Mouse (Mus musculus) neural tube, embryonic 12.5 days (tissue): ENCODE results near the gene Rpp38. TPM values are rescaled to one million over a fixed set of nuclear protein-coding genes. Genes with fewer than 3 reads are reported as not detected.
A peak's percentile ranks its signal among the peaks of the same experiment; 100 is the strongest.

ENCODE experiments used
- ATAC-seq: fragments of 200-750 bp; cut with Nextera tagmentation; 2 replicates; pipeline ENCODE4 v1.8.0; 2017; ENCODE audit warnings: low read depth, mild to moderate bottlenecking, moderate TSS enrichment, moderate library complexity; ENCODE audit not compliant: low FRiP score
- H3K27ac ChIP-seq: fragments of 300-500 bp; sonication (generic); 2 replicates; pipeline ENCODE4 v1.5.1; 2016
- H3K27me3 ChIP-seq: fragments of 300-500 bp; sonication (generic); replicated peaks from 2 replicates; pipeline ENCODE4 v1.6.1; 2016; ENCODE audit warnings: mild to moderate bottlenecking
- H3K36me3 ChIP-seq: fragments of 300-500 bp; sonication (generic); 2 replicates; pipeline ENCODE4 v1.6.1; 2016; ENCODE audit warnings: mild to moderate bottlenecking
- H3K4me1 ChIP-seq: fragments of 300-500 bp; sonication (generic); 2 replicates; pipeline ENCODE4 v1.6.1; 2016
- H3K4me2 ChIP-seq: fragments of 300-500 bp; sonication (generic); replicated peaks from 2 replicates; pipeline ENCODE4 v1.6.1; 2016; ENCODE audit warnings: mild to moderate bottlenecking
- H3K4me3 ChIP-seq: fragments of 300-500 bp; sonication (generic); 2 replicates; pipeline ENCODE4 v1.5.1; 2016
- H3K9ac ChIP-seq: fragments of 300-500 bp; sonication (generic); 2 replicates; pipeline ENCODE4 v1.6.1; 2016; ENCODE audit warnings: mild to moderate bottlenecking
- H3K9me3 ChIP-seq: fragments of 300-500 bp; sonication (generic); 2 replicates; pipeline ENCODE4 v1.6.1; 2016; ENCODE audit warnings: mild to moderate bottlenecking
- WGBS: fragments of 180-500 bp; shearing (Covaris S2); methylation state at CpG from one replicate; pipeline ENCODE4 v1.1.7; 2016; 5-methylcytosine and 5-hydroxymethylcytosine counted together
- polyA plus RNA-seq: library from polyadenylated mRNA; unstranded; fragments of >200 nt; fragmentation: Nextera tagmentation; extraction: Ambion mirVana; gene quantifications from 2 replicates; pipeline ENCODE4 v1.2.1, GENCODE M21; 2016

Gene Rpp38
- polyA plus RNA-seq, result 12.3 and 13.8 TPM in 2 replicates

- no peaks in the 10 kb centered on the region for H3K9me3 ChIP-seq
- H3K27ac ChIP-seq, result 0 out of 2 replicates have a peak within 1 kb of the TSS, but pooled peaks have one; percentile 26
- WGBS, result under 1% methylated on average over 45 of the region's 45 CpGs
Measured at GRCm38 (mm10) chr2:3332484-3333242, at the start of gene Rpp38. Gene Rpp38, minus strand, starts transcription at chr2:3332643.

GRCm38 (mm10) chr2:3365127-3365526 lies 32.7 kb upstream of the Rpp38 start:
- Histone ChIP-seq H3K4me3 (no peak overlapping the region), H3K27me3 (no peaks in the 10 kb centered on the region)
- no peak for ATAC-seq

More at GRCm38 (mm10) chr2:3332484-3333242, at the start of gene Rpp38:
- peaks cover 21% of the 10 kb centered on the region for H3K4me1 ChIP-seq
- peak; percentile 99 for ATAC-seq
- H3K4me2 ChIP-seq, result peak within 1 kb of the TSS; percentile 68
- H3K9ac ChIP-seq, result peak within 1 kb of the TSS; percentile 64
- H3K27me3 ChIP-seq, result no peaks in the 10 kb centered on the region
- peak within 1 kb of the TSS; percentile 65 for H3K4me3 ChIP-seq
- peaks cover 11% of the 10 kb centered on the region for H3K36me3 ChIP-seq

GRCm38 (mm10) chr2:3361067-3361466 lies 28.6 kb upstream of the Rpp38 start:
- Histone ChIP-seq H3K9me3 (no peaks in the 10 kb centered on the region), H3K27ac (no peak overlapping the region), H3K9ac (no peak overlapping the region), H3K27me3 (no peaks in the 10 kb centered on the region), H3K4me3 (no peak overlapping the region), H3K4me1 (no peaks in the 10 kb centered on the region), H3K4me2 (no peak overlapping the region), H3K36me3 (no peaks in the 10 kb centered on the region)
- no peak for ATAC-seq
- 86% methylated on average over 3 of the region's 3 CpGs for WGBS

More at GRCm38 (mm10) chr2:3365127-3365526, 32.7 kb upstream of the Rpp38 start:
- Histone ChIP-seq H3K36me3 (no peaks in the 10 kb centered on the region), H3K4me1 (no peaks in the 10 kb centered on the region), H3K9ac (no peak overlapping the region), H3K9me3 (no peaks in the 10 kb centered on the region), H3K4me2 (no peak overlapping the region), H3K27ac (no peak overlapping the region)
- WGBS, result 79% methylated on average over 4 of the region's 4 CpGs

GRCm38 (mm10) chr2:3357887-3358286 lies 25.4 kb upstream of the Rpp38 start:
- Histone ChIP-seq H3K4me3 (no peak overlapping the region), H3K27me3 (no peaks in the 10 kb centered on the region), H3K4me1 (no peaks in the 10 kb centered on the region), H3K36me3 (no peaks in the 10 kb centered on the region), H3K4me2 (no peak overlapping the region), H3K9ac (no peak overlapping the region), H3K9me3 (no peaks in the 10 kb centered on the region), H3K27ac (no peak overlapping the region)
- 77% methylated on average over 3 of the region's 3 CpGs for WGBS
- no peak for ATAC-seq

GRCm38 (mm10) chr2:3356311-3356710 lies 23.9 kb upstream of the Rpp38 start:
- H3K9ac ChIP-seq, result no peak overlapping the region
- H3K4me1 ChIP-seq, result no peaks in the 10 kb centered on the region
- no peak for ATAC-seq
- H3K9me3 ChIP-seq, result 0 out of 2 replicates have a peak, but pooled peaks cover 4% of the 10 kb centered on the region
- H3K27ac ChIP-seq, result no peak overlapping the region
- no peaks in the 10 kb centered on the region for H3K36me3 ChIP-seq
- 79% methylated on average over 3 of the region's 3 CpGs for WGBS
- no peak overlapping the region for H3K4me3 ChIP-seq
- H3K27me3 ChIP-seq, result no peaks in the 10 kb centered on the region
- no peak overlapping the region for H3K4me2 ChIP-seq

DNA sequence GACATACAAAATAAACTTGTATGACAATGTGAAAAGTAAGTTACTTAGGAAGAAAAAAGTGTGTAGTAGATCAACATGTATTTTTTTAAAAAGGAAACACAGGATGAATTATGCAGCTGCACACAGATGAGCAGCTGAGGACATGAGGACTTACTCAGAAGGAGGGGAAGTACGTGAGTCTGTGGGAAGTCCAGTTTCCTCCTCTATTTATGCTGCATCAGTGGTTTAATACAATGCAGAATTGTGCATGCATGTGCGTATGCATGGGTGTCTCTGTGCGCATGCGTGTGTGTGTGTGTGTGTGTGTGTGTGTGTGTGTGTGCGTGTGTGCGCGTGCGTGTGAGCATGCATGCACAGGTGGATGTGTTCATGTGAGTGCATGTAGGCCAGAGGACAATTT lies 23.4 kb upstream of the Rpp38 start:
- no peaks in the 10 kb centered on the region for H3K4me1 ChIP-seq
- H3K9ac ChIP-seq, result no peak overlapping the region
- 0 out of 2 replicates have a peak, but pooled peaks cover 4% of the 10 kb centered on the region for H3K9me3 ChIP-seq
- H3K4me3 ChIP-seq, result no peak overlapping the region
- no peak for ATAC-seq
- no peaks in the 10 kb centered on the region for H3K36me3 ChIP-seq
- no peak overlapping the region for H3K27ac ChIP-seq
- H3K27me3 ChIP-seq, result no peaks in the 10 kb centered on the region
- 94% methylated on average over 8 of the region's 8 CpGs for WGBS
- no peak overlapping the region for H3K4me2 ChIP-seq

DNA sequence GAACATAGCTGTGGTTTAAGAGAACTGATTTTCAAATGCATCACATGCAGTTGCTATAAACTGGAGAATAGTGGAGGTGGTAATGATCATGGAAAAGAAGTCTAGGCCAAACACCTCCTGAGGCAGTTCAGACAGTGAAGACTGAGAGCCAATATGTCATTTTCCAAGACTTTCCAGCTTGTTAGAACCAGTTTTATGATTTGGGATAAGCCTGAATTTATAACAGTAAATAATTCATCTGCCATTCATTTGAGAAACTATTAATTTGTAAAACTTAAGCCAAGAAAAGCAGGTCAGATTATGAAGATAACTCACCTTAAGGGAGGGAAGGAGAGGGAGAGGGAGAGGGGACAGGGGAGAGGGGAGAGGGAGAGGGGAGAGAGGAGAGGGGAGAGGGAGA lies 20.7 kb upstream of the Rpp38 start:
- 0 out of 2 replicates have a peak, but pooled peaks cover 4% of the 10 kb centered on the region for H3K9me3 ChIP-seq
- H3K27me3 ChIP-seq, result no peaks in the 10 kb centered on the region
- H3K27ac ChIP-seq, result no peak overlapping the region
- no peak overlapping the region for H3K4me3 ChIP-seq
- no peak overlapping the region for H3K4me2 ChIP-seq
- no peaks in the 10 kb centered on the region for H3K36me3 ChIP-seq
- H3K4me1 ChIP-seq, result no peaks in the 10 kb centered on the region
- ATAC-seq, result no peak
- no peak overlapping the region for H3K9ac ChIP-seq

- no peak for ATAC-seq
- Histone ChIP-seq H3K9ac (no peak overlapping the region), H3K36me3 (no peaks in the 10 kb centered on the region), H3K9me3 (0 out of 2 replicates have a peak, but pooled peaks cover 4% of the 10 kb centered on the region), H3K27ac (no peak overlapping the region), H3K4me2 (no peak overlapping the region), H3K27me3 (no peaks in the 10 kb centered on the region), H3K4me3 (no peak overlapping the region), H3K4me1 (no peaks in the 10 kb centered on the region)
- WGBS, result 23% methylated on average over 3 of the region's 3 CpGs
Measured at GRCm38 (mm10) chr2:3348919-3349318, 16.5 kb upstream of the Rpp38 start.

- Histone ChIP-seq H3K36me3 (no peaks in the 10 kb centered on the region), H3K27me3 (no peaks in the 10 kb centered on the region), H3K27ac (no peak overlapping the region), H3K9ac (no peak overlapping the region), H3K9me3 (0 out of 2 replicates have a peak, but pooled peaks cover 4% of the 10 kb centered on the region), H3K4me1 (no peaks in the 10 kb centered on the region), H3K4me2 (no peak overlapping the region), H3K4me3 (no peak overlapping the region)
- WGBS, result 85% methylated on average over 4 of the region's 4 CpGs
- ATAC-seq, result no peak
Measured at GRCm38 (mm10) chr2:3348422-3348821, 16.0 kb upstream of the Rpp38 start.

DNA sequence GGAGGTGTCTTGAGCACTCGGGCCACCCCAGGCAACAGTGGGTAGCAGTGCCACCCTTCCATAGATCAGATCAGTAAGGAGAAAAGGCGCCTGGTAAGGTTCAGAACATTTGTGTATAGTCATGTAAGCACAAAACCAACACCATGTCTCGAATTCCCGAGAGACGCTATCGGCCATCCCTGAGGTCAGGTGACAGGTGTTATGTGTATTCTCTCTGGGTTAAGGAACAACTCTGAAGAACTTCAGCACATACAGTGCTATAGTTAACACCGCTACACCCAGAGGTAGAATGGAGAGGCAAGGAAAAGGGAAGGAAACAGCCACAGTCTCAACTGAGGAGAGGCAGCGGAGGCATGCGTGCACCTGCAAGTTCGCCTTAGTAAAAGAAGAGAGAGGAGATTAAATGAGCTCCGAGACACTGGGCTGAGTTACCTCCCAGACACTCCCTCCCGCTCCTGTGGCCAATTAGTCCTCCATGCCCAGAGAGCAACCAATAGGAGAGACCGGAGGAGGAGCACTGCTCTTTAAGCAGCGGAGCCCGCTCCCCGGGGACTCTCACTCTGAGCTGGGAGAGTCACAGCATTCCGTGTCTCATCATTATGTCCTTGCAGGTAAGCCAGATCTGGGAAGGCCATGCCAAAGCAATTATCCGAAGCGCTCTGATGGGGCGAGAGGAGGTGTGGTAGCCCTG lies 3.3 kb upstream of the Rpp38 start, which contains the start of gene Acbd7:
TSS of gene Acbd7 (plus strand) at position 558 of the 691 bp plus-strand sequence.
- Histone ChIP-seq H3K4me3 (peak within 1 kb of the TSS; percentile 30), H3K36me3 (no peaks in the 10 kb centered on the region), H3K27ac (no peak within 1 kb of the TSS), H3K4me2 (peak within 1 kb of the TSS; percentile 63), H3K9ac (peak within 1 kb of the TSS; percentile 21; the same call in 1 of the 2 replicates), H3K4me1 (peaks cover 21% of the 10 kb centered on the region), H3K27me3 (no peaks in the 10 kb centered on the region), H3K9me3 (no peaks in the 10 kb centered on the region)
- ATAC-seq, result no peak
- WGBS, result 5% methylated on average over 20 of the region's 20 CpGs

DNA sequence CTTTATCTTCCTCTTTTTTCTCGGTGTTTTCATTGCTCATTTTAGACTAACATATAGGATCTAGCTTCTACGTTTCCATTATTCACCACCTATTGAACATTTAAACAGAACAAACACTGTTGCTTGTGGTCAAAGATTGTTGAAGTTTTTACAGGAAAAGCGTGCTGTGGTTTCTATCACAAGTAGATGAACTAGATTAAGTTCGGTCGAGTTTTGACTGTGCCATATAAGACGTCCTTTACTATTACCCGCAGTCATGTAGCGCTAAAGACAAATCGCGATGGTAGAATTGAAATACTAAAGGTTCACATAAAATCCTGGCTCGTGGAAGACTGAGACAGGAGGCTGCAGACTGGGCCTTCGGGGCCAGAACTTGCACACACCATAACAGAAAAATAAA lies 1.3 kb upstream of the Rpp38 start:
- no peak overlapping the region for H3K27ac ChIP-seq
- ATAC-seq, result no peak
- WGBS, result 91% methylated on average over 12 of the region's 12 CpGs
- H3K4me3 ChIP-seq, result no peak overlapping the region
- H3K9me3 ChIP-seq, result no peaks in the 10 kb centered on the region
- peaks cover 21% of the 10 kb centered on the region for H3K4me1 ChIP-seq
- H3K36me3 ChIP-seq, result peaks cover 3% of the 10 kb centered on the region; the same call in 1 of the 2 replicates
- no peak overlapping the region for H3K4me2 ChIP-seq
- no peaks in the 10 kb centered on the region for H3K27me3 ChIP-seq
- no peak overlapping the region for H3K9ac ChIP-seq

DNA sequence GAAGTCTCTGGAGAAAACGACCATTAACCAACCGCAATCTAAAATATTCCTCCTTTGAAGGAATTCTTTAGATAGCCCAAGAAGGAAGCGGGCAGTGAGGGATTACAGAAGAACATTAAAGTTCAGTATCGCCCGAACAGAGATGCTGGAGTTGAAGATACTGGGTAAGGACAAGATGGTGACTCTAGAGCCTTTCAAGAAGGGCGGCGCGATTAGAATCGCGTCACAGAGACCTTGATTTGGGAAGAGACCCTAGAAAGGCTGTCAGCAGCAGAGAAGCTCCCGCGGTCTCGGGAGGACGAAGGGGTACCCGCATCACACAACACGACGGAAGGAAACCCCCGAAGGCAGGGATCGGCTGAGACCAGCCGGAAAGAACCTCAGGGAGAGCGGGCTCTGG lies 387 bp downstream of the Rpp38 start:
- Histone ChIP-seq H3K9me3 (no peaks in the 10 kb centered on the region), H3K27me3 (no peaks in the 10 kb centered on the region), H3K9ac (peak overlapping the region; percentile 64), H3K4me2 (peak overlapping the region; percentile 68), H3K36me3 (peaks cover 15% of the 10 kb centered on the region), H3K4me3 (peak overlapping the region; percentile 65), H3K4me1 (peaks cover 21% of the 10 kb centered on the region), H3K27ac (0 out of 2 replicates have a peak overlapping the region, but pooled peaks have one; percentile 26)
- ATAC-seq, result no peak
- WGBS, result 4% methylated on average over 21 of the region's 21 CpGs
